Mouse (Mus musculus) Muller cell, postnatal 12 days (primary cell): Measurements from ENCODE around the gene Krba1.

Source experiments
- DNase-seq: peaks from one replicate; pipeline ENCODE4 v3.0.0-alpha.2; 2015; ENCODE audit errors: inconsistent ontology term

The Krba1 gene

GRCm38 (mm10) chr6:48424074-48424473 lies 28.7 kb downstream of the Krba1 start:
- no peak for DNase-seq

- DNase-seq: peak; percentile 72
Observed at GRCm38 (mm10) chr6:48426956-48427355, 31.6 kb downstream of the Krba1 start.

GRCm38 (mm10) chr6:48428769-48429557 lies 33.6 kb downstream of the Krba1 start:
- no peak for DNase-seq

GRCm38 (mm10) chr6:48430748-48431147 lies 35.4 kb downstream of the Krba1 start:
- DNase-seq: peak; percentile 83

GRCm38 (mm10) chr6:48432893-48433816 lies 37.8 kb downstream of the Krba1 start:
- no peak for DNase-seq

- DNase-seq: no peak
Observed at GRCm38 (mm10) chr6:48434651-48435050, 39.3 kb downstream of the Krba1 start.

DNA sequence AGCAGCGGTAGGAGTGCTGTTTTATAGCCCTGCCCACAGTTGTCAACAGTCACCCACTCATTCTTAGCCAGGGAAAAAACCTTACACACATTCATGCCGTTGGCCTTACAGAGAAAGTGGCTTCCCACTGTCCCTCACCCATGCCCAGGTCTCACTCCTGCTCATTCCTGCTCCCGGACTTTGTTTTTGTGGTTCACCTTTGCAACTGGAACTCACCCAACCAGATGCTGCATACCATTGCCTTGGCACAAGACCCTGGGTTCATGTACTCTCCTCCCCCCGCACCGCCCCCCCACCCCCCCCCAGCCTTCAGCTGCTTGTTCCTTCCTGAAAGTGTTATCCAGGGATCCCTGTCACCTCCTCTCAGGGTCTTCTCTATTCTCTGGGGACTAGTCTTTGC lies 39.7 kb downstream of the Krba1 start:
- no peak for DNase-seq

DNA sequence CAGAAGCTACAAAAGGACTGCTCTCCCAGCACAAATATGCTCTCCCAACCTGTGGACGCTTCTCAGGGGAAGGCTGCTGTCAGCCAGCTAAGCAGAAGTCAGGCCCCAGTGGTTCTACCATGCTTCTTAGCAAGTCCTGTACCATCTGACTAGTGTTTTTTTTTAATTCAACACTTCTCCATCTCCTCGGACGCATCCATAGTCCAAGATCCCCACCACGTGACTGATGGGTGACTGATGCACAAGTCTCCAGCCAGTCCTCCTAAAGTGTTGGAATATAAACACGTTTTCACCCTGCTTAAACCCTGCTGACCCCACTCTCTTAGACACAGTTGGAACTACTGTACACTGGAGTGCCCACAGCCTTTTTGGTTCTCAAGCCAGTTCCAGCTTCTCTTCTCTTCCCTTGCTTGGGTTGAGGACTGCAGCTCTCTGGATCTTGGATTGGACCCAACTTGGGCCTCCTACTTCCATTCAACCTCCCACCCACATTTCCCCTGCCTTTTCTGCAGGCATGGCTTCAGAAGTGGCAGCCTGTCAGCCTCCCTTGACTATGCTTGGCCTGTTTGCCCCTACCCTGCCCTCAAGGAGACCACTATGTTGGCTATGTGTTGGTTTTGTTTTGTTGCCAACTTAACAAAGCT lies 40.4 kb downstream of the Krba1 start:
- no peak for DNase-seq

DNA sequence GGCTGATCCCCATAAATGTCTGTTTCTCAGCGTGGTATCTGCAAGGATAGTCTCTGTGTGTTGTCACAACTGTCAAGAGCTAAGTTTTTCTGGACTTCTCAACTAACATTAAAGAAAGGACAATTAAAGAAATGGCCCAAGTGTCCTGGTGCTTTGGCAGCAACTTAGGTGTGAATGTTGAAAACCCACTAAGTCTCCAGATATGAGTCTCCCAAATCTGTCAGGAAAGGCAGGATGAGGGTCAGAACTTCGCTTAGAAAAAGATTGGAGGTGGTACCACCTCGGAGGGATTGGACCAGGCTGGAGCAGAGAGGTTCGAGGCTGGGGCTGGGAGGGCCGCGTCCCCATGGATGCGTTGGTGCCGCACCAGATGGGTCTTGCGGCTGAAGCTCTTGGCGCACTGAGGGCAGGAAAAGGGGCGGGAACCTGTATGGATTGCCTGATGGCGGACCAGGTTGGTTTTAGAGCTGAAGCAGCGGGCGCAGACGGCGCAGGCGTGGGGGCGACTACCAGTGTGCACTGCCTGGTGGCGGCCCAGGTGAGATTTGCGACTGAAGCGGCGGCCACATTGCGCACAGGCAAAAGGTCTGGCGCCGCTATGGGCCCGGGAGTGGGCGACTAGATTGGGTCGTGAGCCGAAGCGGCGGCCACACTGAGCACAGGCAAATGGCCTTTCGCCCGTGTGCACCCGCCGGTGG lies 42.4 kb downstream of the Krba1 start:
- no peak for DNase-seq

GRCm38 (mm10) chr6:48438475-48439125 lies 43.2 kb downstream of the Krba1 start:
- no peak for DNase-seq

DNA sequence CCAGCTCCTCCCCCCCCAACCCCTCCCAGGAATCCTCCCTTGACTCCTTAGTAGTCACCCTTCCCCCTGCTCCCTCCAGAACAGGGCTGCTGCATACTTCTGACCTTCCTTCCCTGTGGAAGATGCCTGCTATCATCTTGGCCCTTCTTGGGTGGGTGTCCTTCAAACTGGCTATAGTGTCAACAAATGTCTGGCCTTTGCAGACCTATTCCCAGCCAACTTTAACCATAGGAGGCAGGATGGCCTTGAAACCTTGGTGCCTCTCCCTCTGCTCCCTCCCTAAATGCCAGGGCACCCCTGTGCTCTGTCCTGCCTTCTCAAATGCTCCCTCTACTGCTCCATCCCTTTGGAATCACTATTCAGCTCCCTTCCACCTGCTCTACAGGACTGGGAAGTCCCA lies 44.3 kb downstream of the Krba1 start:
- DNase-seq: no peak

DNA sequence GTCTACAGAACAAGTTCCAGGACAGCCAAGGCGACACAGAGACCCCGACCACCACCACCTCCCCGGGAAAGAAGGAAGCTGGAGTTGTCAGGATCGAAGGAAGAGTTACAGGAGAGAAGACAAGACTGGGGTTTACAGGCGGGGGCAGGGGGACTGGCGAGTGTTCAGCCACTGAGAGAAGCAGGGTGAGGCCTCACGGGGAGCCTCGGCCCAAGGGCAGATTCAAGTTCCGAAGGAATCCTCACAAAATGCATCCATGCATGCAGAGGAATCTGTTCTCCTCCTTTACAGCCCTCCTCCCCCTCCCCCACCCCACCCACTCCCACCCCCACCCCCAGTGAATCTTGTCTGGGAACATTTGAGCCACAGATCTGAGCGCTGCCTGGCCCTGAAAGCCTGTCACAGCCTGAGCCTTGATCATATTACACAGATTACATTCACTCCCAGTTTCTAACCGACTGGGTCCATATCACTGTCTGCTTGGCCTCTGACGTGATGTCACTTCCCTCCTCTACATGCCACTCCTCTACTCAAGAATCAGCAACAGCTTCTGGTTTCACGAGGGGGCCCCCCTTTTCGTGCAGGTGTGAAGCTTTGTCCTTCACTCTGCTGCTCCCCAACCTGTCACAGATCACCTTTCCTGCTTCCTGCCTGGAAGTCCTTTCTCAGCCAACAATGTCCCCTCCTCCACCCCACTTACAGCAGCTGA lies 45.1 kb downstream of the Krba1 start:
- DNase-seq: peak; percentile 23

- peak; percentile 94 for DNase-seq
Observed at GRCm38 (mm10) chr6:48443592-48444309, 48.4 kb downstream of the Krba1 start.

DNA sequence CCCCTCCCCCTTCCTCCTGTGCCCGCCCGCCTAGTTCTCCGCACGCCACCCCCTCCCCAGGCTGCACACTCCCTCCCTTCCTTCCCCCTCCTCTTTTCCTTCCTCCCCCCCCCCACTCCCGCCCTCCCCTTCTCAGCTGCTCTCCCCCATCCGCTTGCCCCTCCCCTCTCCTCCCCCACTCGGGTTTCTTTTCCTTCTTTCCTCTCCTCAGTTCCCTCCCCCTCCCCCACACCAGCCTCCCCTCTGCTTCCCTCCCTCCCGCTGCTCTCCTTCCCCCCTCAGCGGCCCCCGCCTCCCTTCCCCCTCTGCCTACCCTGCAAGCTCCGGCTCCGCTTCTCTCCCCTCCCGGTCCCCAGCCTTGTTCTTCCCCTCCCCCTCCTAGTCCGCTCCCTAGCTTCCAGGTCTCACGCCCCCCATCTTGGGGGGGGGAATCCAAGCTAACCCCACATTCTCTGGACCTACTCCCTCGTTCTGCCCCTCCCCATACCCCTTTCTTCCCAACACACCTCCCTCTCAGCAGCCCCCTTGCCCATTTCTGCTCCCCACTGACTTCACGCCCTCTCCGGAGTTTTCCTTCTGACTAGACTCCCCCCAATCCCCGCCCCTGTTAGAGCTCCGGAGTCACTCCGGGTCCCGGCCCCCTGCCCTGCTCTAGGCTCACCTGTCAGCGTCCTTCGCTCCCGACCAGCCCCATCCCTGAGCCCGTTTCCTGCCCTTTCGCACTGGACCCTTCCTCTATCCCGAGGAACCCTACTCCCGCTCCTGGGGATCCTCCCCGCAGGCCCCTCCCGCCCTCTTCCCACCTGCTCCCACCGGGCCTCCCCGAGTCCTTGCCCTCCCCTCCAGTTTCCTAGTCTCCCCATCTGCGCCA lies 49.2 kb downstream of the Krba1 start:
- DNase-seq: peak; percentile 89

GRCm38 (mm10) chr6:48445181-48446101 lies 50.1 kb downstream of the Krba1 start, which contains the start of gene Zfp467:
Zfp467 (minus strand) TSS chr6:48445825.
- peak; percentile 38 for DNase-seq

GRCm38 (mm10) chr6:48446256-48446655 lies 50.9 kb downstream of the Krba1 start:
- no peak for DNase-seq

DNA sequence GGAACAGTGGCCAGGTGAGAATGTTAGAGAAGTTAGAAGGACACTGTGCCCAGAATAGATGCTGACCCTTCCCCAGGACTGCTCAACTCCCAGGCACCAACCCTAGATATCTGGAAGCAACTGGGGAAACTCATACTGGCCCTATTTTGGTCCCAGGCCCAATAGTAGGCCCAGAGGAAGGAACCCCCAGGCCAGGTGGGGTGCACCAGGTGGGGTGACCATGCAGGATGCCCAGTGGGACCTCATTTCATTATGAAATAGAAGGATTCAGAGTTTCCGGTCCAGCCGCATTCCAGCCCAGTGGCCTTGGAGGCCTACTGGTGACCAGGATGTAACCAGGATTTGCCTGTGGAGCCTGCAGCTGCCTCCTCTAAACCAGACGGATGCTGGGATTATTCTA lies 51.5 kb downstream of the Krba1 start:
- DNase-seq: no peak

GRCm38 (mm10) chr6:48447929-48448328 lies 52.5 kb downstream of the Krba1 start, which contains the start of gene Sspo:
Sspo (plus strand) TSS chr6:48448229.
- no peak for DNase-seq
